Mouse (Mus musculus): ENCODE measurements at regions not wholly inside any gene's neighbourhood (a gene's known extent, or its start where the extent isn't known, plus 50 kb on each side); places are given as distances from the start of the nearest gene placed in this dataset.
"Not testable (repeated sequence)": the region's sequence is repeated elsewhere in the genome, so short reads cannot be mapped to it uniquely, and the experiment has no call there.

DNA sequence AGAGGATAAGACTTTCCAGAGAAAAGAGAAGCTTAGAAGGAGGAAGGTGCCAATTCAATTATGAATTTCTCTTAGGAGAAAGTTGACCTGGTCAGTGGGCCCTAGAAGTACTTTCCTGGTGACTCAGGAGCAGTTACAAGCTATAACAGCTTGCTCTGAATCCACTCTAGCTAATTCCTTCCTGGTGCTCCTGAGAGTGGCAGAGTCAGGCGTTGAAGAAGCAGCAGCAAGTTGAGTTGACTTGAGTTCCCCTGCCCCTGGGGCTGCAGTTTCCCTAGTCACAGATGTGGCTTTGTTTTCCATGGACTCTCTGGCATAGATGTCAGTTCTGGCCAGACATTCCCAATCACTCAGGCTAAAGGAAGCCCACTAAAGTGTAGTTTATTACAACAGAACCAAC, 85.9 kb downstream of the Osr1 start:
- in situ Hi-C loops (cut with MboI, MseI), result no loop called here

DNA sequence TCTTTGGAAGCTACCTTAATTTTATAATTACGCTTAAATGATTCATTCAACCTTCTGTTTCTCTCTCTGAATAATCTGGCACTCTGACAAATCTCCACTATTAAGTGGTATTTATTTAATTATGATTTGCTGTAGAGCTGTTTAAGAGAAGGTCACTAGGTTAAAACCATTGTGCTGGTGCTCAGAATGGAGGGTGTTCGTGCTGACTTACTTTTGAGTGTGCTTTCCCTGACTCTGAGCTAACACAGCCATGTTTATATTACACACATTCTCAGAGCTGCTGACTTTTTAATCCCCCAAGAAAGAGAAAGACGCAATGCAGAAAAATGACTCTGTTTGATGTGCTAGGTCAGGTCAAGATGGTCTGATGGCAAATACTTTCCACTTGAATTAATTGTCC, 86.4 kb downstream of the Osr1 start:
- in situ Hi-C loops (cut with MboI, MseI), result no loop called here

DNA sequence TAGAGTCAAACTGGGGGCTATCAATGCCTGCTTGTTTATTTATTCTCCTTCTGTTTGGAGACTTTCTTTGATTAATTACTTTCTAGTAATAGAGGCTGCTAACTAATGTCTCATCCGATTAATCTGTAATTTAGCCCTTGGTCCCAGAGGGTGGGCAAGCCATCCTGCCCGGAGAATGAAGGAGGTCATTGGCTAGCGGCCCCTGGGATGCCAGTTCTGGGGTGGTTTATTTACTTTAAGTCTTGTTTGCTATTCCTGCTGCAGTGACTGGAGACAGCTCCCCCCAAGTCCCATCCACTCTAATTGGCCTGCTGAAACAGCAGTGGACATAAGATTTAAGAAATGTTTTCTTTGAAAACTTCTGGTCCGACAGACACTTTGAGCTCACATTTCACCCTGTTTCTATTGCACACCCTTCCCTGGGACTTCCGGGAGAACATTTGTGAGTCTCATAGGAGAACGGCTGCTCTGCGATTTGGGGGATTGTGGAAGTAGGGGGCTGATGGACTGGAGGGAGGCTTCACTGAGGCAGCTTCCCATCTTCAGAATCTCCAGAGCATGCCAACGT, 87.4 kb downstream of the Osr1 start:
- in situ Hi-C loops (cut with MboI, MseI), result no loop called here

DNA sequence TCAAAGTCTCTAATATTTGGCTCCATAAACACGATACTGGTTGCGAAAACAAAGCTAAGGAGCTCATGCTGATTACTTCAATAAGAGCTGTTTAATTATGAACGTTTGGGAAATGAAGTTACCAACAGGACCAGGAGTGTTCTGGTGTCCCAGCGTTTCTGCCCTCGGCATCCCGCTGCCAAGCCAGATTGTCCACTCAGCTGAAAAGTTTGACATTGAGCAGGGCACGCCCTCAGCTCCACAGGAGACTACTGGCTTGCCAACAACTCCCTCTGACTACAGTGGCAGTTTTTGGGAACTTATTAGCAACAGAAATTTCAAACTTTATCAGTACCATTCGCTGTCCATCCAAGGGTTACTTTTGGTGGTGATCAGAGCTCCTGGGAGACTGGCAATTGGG, 87.9 kb downstream of the Osr1 start:
- in situ Hi-C loops (cut with MboI, MseI), result no loop called here

DNA sequence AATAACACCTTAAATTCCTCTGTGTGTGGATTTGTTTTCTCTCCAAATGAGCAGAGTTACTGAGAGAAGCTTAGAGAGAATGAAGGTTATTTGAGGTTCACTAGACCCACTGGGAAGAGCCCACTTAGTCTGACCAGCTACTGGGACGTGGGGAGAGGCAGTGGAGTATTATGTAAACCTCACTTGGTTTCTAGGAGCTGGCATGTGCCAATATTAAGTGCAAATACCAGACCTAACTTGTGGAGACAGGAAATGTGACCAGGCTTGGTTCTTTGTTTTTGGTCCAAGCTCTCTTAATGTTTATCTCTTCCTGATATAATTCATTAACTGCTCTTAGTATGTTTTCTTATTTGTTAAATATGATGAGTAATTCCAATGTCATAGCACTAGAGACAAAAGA, 90.4 kb downstream of the Osr1 start:
- in situ Hi-C loops (cut with MboI, MseI), result no loop called here

DNA sequence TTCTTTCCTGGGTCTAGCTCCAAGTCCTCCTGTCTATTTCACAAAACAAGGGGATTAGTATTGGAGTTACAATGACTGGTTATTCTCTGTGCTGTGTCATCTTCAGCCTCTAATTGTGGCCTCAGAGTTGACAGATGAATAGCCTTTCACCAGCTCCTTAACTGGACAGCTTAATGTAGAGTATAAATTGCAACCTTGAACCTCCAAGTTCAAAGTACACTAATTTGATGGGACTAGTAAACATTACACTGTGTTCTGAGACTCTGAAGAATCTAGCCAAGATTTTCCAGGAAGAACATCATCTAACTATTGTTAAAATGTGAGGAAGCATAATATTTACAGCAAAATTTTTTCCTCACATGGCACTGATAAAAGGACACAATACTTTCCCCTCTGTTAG, 118.9 kb downstream of the Osr1 start:
- in situ Hi-C loops (cut with MboI, MseI), result no loop called here

DNA sequence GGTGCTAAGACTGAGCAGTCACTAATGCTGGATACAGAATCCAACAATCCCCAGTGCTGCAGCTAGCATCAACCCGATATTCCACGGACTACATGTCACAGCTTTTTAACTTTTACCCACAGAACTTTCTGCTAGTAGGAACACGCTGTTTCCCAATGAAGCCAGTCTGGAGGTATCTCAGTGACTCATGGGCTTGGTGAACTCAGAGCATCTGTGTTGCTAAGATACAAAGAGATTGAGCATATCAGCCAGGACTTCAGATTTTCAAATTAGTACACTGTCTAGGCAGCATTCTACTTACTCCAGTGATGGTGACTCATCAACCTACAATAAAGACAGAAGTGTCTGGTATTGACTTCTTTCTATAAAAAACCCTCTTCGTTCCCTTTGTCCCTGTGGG, 119.6 kb downstream of the Osr1 start:
- in situ Hi-C loops (cut with MboI, MseI), result no loop called here

DNA sequence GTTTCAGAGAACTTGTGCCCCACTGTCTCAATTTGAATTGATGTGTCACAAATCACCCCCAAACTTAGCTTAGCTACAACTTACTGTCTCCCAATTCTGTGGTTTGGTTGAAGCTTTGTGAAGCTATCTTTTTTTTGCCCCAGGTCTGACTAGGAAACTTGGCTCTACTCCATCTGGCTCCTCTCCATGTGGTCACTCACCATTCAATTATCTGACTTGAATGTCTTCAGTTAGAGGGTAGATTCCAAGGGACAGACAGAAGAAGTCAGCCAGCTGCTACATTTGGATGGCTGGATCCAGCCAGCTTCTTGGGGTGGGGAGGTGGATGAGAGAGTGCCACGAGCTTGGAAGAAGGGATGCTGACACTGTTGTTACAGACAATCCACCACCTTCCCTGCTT, 163.0 kb downstream of the Osr1 start:
- in situ Hi-C loops (cut with MboI, MseI), result no loop called here

DNA sequence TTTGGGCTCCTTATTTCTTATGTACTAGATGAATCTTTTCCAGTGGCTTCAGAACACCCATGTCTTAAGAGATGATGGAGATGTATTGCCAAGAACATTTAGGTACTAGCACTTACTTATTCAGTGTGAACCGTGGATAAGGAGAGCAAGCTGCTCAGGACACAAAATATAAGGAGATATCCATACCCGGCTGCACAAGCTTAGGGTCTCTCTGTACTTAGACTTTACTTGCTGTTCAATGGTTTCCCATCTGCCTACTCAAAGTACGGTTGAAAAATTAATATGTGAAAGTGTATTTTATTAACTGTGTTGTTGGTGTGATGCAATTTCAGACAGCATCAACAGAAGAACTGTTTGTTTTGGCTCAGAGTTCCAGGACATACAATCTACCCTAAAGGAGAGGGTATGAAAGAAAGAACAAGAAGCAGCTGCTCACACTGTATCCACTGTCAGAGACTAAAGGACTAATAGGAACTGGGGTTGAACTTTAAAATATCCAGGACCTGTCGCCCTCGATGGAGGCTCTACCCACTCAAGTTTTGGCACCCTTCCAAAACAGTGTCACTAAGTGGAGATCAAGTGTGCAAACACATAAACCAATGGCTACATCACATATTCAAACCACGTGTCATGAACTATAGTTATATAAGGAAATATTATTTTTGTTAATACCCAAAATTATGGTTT, 174.9 kb downstream of the Osr1 start:
- in situ Hi-C loops (cut with MboI, MseI), result loop anchor here (10.0 kb wide), 1 partner anchor 1130 kb away; no protein-coding TSS in a partner anchor

DNA sequence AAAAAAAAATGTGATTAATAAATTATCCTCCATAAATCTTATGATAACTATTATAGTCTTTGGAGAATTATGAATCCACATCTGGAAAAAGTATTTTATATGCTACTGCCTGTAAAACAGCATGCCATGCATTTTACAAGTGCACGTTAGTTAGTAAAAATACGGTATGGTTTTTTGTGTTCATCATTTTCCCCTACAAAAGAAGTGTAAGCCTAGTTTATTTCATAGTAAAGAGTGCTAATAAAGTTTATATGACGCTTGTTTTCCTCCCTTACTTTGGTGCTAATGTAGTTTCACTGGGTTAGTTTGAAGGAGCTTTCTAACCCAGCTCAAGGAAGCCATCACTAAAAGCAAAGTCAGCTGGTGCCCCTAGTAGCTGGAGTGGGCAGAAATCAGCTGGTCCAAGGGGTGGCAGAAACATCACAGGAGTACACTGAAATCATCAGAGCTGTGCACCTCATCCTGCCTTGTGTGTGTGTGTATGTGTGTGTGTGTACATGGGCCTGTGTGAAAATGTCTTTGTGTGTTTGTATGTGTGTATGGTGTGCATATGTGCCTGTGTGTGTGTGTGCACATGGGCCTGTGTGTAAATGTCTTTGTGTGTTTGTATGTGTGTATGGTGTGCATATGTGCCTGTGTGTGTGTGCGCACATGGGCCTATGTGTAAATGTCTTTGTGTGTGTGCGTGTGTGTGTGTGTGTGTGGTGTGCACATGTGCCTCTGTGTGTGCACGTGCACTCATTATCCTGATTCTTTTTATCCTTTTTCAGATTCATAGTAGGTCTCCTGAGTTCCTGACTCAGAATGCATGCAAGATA, 181.6 kb downstream of the Osr1 start:
- in situ Hi-C loops (cut with MboI, MseI), result no loop called here

DNA sequence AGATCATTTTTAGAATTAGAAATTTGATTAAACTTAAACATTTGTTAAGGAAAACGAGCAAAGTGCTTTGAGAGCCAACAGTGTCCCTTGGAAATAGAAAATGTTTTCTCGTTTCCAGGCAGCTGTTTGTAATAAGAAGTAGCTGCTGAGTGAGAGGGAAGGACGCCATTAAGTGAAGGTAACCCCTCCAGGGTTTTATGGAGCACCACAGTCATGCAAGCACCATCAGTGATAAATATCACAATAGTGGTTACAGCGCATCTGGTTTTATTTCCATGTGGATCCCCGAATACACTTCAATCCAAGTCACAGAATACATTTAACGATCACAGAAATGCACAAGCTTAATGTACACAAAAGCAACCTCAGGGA, 182.1 kb downstream of the Osr1 start:
- in situ Hi-C loops (cut with MboI, MseI), result no loop called here

DNA sequence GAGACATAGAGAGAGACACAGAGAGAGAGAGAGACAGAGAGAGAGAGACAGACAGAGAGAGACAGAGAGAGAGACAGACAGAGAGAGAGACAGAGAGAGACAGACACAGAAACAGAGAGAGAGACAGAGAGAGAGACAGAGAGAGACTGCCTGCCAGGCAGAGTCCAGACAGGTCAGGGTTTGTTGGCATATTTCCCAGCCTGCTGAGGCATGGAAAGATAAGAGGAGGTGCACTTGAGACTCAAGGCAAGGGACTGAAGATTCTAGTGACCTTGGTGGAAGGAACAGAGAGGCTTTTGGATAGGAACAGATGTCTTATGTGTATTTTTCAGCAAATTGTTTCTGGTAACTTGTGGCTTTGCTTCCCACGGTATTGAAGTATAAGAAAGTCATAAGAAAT, 186.5 kb downstream of the Osr1 start:
- in situ Hi-C loops (cut with MboI, MseI), result no loop called here

DNA sequence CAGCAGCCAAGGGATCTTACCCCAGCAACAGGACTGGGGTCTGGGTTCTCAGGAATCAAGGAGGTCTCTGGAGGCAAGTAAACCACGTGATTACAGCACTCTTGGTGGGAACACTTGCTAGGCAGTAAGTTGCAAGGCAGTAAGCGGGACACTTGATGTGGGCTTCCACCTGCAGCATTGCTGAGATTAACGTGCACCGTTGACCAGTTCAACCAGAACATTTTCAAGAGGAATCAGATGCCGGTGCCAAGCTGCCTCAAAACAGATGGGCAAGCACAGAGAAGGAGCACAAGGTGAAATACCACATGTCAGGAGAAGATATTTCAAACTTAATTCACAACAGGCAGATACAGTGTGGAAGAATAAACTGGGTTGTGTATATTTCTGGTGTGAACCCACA, 190.9 kb downstream of the Osr1 start:
- in situ Hi-C loops (cut with MboI, MseI), result no loop called here

DNA sequence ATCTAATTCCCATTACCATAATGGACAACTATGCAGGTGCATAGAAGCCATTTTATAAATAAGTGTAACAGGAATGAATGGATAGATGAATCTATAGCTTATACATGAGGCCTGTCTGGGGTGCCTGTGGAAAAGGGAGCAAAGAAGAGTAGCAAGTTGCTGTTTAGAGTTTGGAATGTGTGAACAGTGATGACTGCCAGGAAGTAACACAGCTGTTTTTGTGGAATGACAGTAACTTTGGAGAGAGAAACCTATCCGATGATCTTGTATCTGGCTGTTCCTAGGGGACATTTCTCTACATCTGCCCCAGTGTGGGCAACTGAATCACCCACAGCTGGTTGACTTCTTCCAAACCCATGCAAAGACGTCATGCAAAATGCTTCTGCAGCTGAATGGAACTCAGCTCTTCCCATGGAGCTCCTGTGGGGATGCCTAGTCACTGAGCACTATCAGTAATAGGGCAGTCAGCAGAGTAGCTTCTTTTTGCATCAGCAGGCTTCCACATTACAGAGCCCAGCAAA, 192.4 kb downstream of the Osr1 start:
- in situ Hi-C loops (cut with MboI, MseI), result not testable (repeated sequence)

DNA sequence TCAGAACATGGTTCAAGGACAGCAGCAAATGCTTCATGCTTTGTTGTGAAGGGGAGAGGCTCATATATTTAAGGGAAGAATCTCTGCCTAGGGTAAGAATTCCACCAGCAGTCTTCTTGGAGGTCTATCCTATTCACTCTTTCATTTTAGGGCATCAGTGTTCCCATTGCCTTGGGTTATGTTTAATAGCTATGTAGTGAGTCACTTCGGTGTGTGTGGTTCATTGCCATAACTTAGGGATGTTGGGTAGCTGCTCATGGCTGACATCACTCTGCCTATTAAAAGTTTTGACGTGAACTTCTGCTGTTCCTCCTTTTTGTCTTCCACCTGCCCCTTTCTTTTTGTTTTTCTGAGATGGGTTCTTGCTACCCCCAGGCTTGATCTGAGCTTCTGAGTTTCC, 192.9 kb downstream of the Osr1 start:
- in situ Hi-C loops (cut with MboI, MseI), result no loop called here

DNA sequence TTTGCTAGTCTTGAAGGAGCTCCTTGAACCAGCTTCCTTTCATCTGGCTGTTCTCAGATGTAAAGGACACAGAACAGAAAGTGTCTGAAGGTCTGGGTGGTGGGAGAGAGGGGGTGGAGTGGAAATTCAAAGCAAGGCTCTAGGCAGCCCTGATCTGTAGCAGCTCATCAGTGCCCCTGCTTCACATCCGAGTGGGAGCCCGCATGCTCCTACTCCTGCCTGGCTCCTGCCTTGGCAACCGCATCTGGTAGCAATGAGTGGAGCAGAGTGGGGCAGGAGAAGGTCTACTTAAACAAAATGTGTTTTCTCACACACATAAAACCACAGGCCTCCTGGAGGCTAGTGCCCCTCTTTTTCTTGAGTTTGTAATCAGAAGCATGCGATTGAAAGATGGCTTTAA, 201.0 kb downstream of the Osr1 start:
- in situ Hi-C loops (cut with MboI, MseI), result no loop called here

DNA sequence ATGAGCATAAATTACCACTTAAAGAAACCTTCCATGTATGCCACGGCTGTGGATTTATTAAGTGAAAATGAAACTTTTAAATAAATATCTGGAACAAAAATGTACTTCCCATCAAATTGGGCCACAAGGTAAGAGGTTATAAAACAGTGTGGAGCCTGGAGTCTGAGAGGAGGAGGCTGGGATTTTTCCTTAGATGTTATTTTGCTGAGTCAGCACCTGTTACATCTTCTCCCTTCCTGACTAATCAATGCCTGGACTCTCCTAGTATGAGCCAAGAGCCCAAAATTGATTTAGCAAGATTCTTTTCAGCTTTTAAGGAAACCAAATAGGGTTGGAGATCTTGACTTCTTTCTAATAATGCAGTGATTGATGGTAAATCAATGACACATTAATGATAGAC, 203.0 kb downstream of the Osr1 start:
- in situ Hi-C loops (cut with MboI, MseI), result no loop called here

DNA sequence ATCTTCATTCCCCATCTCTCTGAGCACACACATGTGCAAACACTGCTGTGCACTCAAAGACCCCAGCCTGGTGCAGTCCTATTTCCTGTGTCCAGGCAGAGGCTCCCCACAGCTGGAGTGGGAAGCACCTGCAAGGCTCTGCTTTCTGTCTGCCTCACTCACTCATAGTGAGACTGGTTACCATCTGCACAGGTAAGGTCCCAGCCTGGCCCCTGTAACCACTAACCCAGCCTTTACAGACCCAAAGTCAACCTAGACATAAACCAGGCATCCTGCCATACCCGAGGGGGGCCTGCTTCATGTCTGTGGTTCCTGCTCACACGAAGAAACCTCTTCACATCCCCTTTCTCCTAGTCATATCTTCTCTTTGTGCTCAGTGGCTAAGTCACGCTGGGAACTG, 232.4 kb downstream of the Osr1 start:
- in situ Hi-C loops (cut with MboI, MseI), result no loop called here

DNA sequence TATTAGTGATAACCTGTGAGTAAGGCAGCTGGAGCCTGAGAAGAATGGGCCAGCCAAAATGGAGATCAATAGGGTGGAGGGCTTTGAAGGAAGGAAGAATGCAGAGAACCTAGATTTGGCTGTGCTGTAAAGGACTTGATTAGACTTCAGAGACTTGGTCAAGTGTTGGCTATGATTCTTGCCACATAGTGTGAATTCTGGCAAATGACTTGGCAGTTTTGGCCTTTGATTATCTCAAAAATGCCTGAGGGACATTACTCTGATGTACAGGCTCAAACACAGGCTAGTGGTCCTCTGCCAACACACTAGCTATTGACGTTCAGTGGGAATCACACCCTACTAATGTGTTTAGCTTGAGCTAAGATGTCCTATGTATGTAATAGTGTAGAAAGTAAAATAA, 237.5 kb downstream of the Osr1 start:
- in situ Hi-C loops (cut with MboI, MseI), result no loop called here

DNA sequence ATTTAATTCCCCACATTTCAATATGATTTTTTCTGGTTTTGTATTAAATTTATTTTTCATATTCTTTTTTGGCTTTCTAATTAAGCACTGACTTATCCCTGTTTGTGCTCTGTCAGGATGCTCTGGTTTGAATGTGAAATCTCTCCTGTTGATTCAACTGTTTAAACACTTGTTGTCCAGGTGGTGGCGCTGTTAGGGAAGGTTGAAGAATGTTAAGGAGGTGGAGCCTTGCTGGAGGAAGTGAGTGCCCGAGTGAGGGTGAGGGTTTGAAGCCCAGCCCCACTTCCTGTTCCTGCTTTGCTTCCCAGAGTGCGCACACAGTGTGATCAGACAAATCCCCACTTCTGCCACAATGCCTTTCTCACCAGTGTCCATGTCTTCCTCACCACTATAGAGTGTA, 263.4 kb downstream of the Osr1 start:
- in situ Hi-C loops (cut with MboI, MseI), result no loop called here

DNA sequence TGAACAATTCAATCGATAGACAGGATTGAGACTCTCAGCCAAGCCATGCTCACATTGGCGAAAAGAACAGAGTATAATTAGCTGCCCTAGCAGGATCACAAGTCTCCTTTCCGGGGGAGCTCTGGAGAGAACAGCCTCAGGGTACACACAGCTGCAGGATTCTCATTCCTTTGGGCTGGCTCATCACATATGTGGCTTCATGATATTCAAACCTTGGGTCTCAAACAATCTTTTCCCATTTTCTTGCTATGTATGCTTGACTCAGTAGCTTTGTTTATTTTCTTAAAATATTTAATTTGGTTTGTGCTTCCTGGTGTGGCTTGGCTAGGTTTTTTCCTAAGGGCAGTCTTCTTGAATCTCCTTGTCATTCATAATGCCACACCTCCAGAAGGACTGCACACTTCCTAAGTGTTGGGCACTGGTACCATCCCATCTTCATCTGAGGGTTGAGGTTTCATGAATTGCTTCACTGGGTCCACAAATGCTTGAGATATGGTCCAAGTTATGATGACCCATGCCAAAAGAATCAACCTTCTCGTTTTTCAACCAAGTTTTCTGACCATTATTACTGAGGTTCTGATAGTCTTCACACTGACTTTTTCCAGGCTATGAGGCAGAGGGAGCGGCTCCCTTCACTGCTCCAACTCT, 269.4 kb downstream of the Osr1 start:
- in situ Hi-C loops (cut with MboI, MseI), result no loop called here

DNA sequence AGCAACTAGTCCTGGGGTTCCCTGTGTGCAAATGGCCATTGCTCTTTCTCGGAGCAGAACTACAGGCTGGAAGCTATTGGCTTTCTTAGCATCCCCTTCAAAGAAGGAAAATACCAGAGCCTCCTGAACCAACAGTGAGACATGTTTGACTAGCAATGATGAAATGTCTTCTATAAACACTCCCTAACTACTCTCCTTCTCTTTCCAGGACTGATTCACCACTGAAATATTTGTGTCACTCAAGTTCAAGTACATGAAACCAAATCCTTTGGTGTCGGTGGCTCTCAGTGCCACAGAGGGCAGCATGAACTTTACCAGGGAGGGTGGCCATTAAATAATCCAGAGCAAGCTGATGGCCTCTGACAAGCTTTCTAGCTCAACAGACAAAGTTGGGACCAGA, 270.0 kb downstream of the Osr1 start:
- in situ Hi-C loops (cut with MboI, MseI), result no loop called here
